13 mouse cellular contexts compared by ENCODE assay signal in the genomic region with DNA sequence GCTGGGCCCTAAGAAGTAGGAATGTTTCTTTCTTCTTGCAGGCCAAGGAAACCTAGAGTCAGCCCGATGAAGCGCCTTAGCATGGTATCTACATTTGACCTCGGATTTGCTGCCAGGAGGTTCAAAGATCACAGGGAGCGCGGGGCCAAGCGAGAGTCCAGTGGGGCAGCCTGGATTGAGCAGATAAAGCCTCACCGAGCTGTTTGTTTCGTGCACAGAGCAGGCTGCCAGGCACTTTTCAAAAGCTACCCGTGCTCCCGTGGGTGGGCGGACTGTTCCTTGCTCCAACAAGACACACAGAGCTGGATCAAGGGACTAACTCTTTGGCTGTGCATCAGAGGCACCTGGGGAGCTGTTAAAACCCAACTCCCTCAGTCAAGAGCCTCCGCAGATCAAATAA. TPM values are rescaled to one million over a fixed set of nuclear protein-coding genes. Genes with fewer than 3 reads are reported as not detected.
A peak's percentile ranks its signal among the peaks of the same experiment; 100 is the strongest.
DNase-seq lines count a peak whose midpoint lies in the region; ATAC-seq and TF ChIP-seq lines count a peak whose summit lies in the region.
"Had no signal": no experiment of that assay in that cellular context is flagged by ENCODE, and none has a peak within 500 bp of the region (broad histone marks: within the 10 kb centered on the region; RNA-seq: fewer than 3 reads in every experiment).

No protein-coding gene starts in this region.

- H3K4me3 ChIP-seq in lung, embryonic 14.5 days (ENCODE audit: low read depth, low read length): no peak overlapping the region
- no peak overlapping the region for H3K4me3 ChIP-seq in stomach, embryonic 16.5 days (replicated peaks; ENCODE audit: low read length)
- H3K4me3 ChIP-seq in forebrain, embryonic 10.5 days: no peak overlapping the region
- H3K4me3 ChIP-seq: forebrain, embryonic 13.5 days; neural tube, embryonic 12.5 days had no signal

- H3K4me1 ChIP-seq in lung, embryonic 14.5 days (ENCODE audit: insufficient read depth): peaks cover 14% of the 10 kb centered on the region; the same call in 1 of the 2 replicates
- H3K4me1 ChIP-seq in stomach, embryonic 16.5 days (ENCODE audit: control insufficient read depth, insufficient read depth, low read length): peaks cover 50% of the 10 kb centered on the region
- H3K4me1 ChIP-seq in forebrain, embryonic 10.5 days: peaks cover 51% of the 10 kb centered on the region

- H3K27me3 ChIP-seq in lung, embryonic 14.5 days (ENCODE audit: insufficient read depth, low read length): no peaks in the 10 kb centered on the region
- H3K27me3 ChIP-seq in stomach, embryonic 16.5 days (ENCODE audit: control insufficient read depth, insufficient read depth, low read length): no peaks in the 10 kb centered on the region
- peaks cover 76% of the 10 kb centered on the region for H3K27me3 ChIP-seq in forebrain, embryonic 10.5 days (ENCODE audit: poor library complexity, severe bottlenecking)

- no peak for TF ChIP-seq CTCF in lung, embryonic 14.5 days (IDR thresholded peaks at IDR 0.05; ENCODE audit: low read depth)

- DNase-seq in adrenal gland, adult 2 months: peak; percentile 30
- no peak for DNase-seq in adrenal gland, postnatal 25 days
- no peak for DNase-seq in lung, embryonic 14.5 days
- DNase-seq in lung, postnatal 4 days: no peak
- DNase-seq in kidney, postnatal 36 days: peak; percentile 67 to 69
- no peak for DNase-seq in urinary bladder, postnatal 10 days (ENCODE audit: low spot score)
- no peak for DNase-seq in forebrain, embryonic 10.5 days (ENCODE audit: extremely low spot score, low spot score)
- DNase-seq: heart, postnatal 36 days had no signal

- H3K4me2 ChIP-seq in lung, embryonic 14.5 days: peak overlapping the region; percentile 37
- no peak overlapping the region for H3K4me2 ChIP-seq in stomach, embryonic 16.5 days (ENCODE audit: low read depth, low read length)
- H3K4me2 ChIP-seq: forebrain, embryonic 13.5 days; neural tube, embryonic 12.5 days had no signal

- 0 out of 2 replicates have a peak overlapping the region, but pooled peaks have one; percentile 6 for H3K9ac ChIP-seq in lung, embryonic 14.5 days
- H3K9ac ChIP-seq in stomach, embryonic 16.5 days (ENCODE audit: low read length): no peak overlapping the region; the same call in 1 of the 2 replicates
- H3K9ac ChIP-seq: forebrain, embryonic 13.5 days; neural tube, embryonic 12.5 days had no signal

- H3K36me3 ChIP-seq in lung, embryonic 14.5 days (ENCODE audit: insufficient read depth): no peaks in the 10 kb centered on the region
- no peaks in the 10 kb centered on the region for H3K36me3 ChIP-seq in stomach, embryonic 16.5 days (ENCODE audit: control insufficient read depth, insufficient read depth, low read length)
- no peaks in the 10 kb centered on the region for H3K36me3 ChIP-seq in forebrain, embryonic 10.5 days (replicated peaks)
- H3K36me3 ChIP-seq: G1E; neural tube, embryonic 12.5 days had no signal

- 47% methylated on average over 12 of the region's 12 CpGs for WGBS in lung, embryonic 14.5 days
- WGBS in stomach, embryonic 16.5 days: 48% methylated on average over 12 of the region's 12 CpGs
- WGBS in forebrain, embryonic 10.5 days: 65% methylated on average over 12 of the region's 12 CpGs

- no peaks in the 10 kb centered on the region for H3K9me3 ChIP-seq in lung, embryonic 14.5 days (ENCODE audit: low read depth, low read length)
- H3K9me3 ChIP-seq in stomach, embryonic 16.5 days (replicated peaks; ENCODE audit: control insufficient read depth, low read length): no peaks in the 10 kb centered on the region
- H3K9me3 ChIP-seq in forebrain, embryonic 10.5 days: no peaks in the 10 kb centered on the region
- H3K9me3 ChIP-seq: forebrain, embryonic 13.5 days; G1E; neural tube, embryonic 12.5 days had no signal

- ATAC-seq in lung, embryonic 14.5 days (ENCODE audit: insufficient read depth): no peak
- no peak for ATAC-seq in stomach, embryonic 16.5 days (ENCODE audit: insufficient read depth, low FRiP score)
- ATAC-seq: forebrain, embryonic 13.5 days had no signal

- H3K27ac ChIP-seq in lung, embryonic 14.5 days (ENCODE audit: low read depth): no peak overlapping the region
- H3K27ac ChIP-seq in stomach, embryonic 16.5 days (ENCODE audit: low read length): peak overlapping the region; percentile 10; the same call in 1 of the 2 replicates
- H3K27ac ChIP-seq in forebrain, embryonic 10.5 days: no peak overlapping the region
- H3K27ac ChIP-seq: forebrain, embryonic 13.5 days; neural tube, embryonic 12.5 days had no signal

RNA-seq across cellular contexts. Expression of a gene that starts 3.1 kb away (rescaled TPM):
- total RNA-seq in adrenal gland, adult 2 months (2021): 10 to 100 TPM; 11.8 to 26.9 TPM
- 21.8 and 30.7 TPM in 2 replicates for polyA plus RNA-seq in adrenal gland, adult 2 months (2012; rRNA removed)
- total RNA-seq in adrenal gland, postnatal 25 days (2021): 26.9 and 30.1 TPM in 2 replicates
- 196 and 198 TPM in 2 replicates for polyA plus RNA-seq in lung, embryonic 14.5 days (2014; fragmentation: Nextera tagmentation; extraction: Ambion mirVana)
- 93.7 and 97.0 TPM in 2 replicates for polyA plus RNA-seq in stomach, embryonic 16.5 days (2015; fragmentation: Nextera tagmentation; extraction: Ambion mirVana)
- polyA plus RNA-seq in forebrain, embryonic 10.5 days (2016; fragmentation: Nextera tagmentation; extraction: Ambion mirVana): 1.3 TPM in 2 replicates
- total RNA-seq: megakaryocyte-erythroid progenitor cell, adult 5-6 weeks had no signal
- polyA plus RNA-seq: G1E had no signal

RNA-seq across cellular contexts. Expression of a gene that starts 55.6 kb away (rescaled TPM):
- 10 to 100 TPM; 20.6 to 22.1 TPM for total RNA-seq in adrenal gland, adult 2 months (2021)
- polyA plus RNA-seq in adrenal gland, adult 2 months (2012; rRNA removed): 36.5 and 38.4 TPM in 2 replicates
- total RNA-seq in adrenal gland, postnatal 25 days (2021): 21.7 and 23.6 TPM in 2 replicates
- 8.2 and 10.0 TPM in 2 replicates for polyA plus RNA-seq in lung, embryonic 14.5 days (2014; fragmentation: Nextera tagmentation; extraction: Ambion mirVana)
- 3.7 and 4.1 TPM in 2 replicates for polyA plus RNA-seq in stomach, embryonic 16.5 days (2015; fragmentation: Nextera tagmentation; extraction: Ambion mirVana)
- polyA plus RNA-seq in forebrain, embryonic 10.5 days (2016; fragmentation: Nextera tagmentation; extraction: Ambion mirVana): 6.2 and 7.1 TPM in 2 replicates

Comparison
In these comparisons a context has a peak if more than half of its experiments do, and no peak if none do; other contexts are left out.
1. DNase-seq: peak in adrenal gland, adult 2 months (single experiment) and kidney, postnatal 36 days (2 of 2); none in adrenal gland, postnatal 25 days (single experiment), lung, embryonic 14.5 days (single experiment), lung, postnatal 4 days (0 of 2), urinary bladder, postnatal 10 days (single experiment) and forebrain, embryonic 10.5 days (single experiment).